Mouse (Mus musculus) midbrain, postnatal 0 days (tissue): ENCODE measurements around the gene Chid1. TPM values are rescaled to one million over a fixed set of nuclear protein-coding genes. Genes with fewer than 3 reads are reported as not detected.
A peak's percentile ranks its signal among the peaks of the same experiment; 100 is the strongest.
"Not testable (repeated sequence)": the region's sequence is repeated elsewhere in the genome, so short reads cannot be mapped to it uniquely, and the experiment has no call there.

ENCODE experiments used
- ATAC-seq: fragments of 200-750 bp; cut with Nextera tagmentation; 2 replicates; pipeline ENCODE4 v1.8.0; 2017; ENCODE audit warnings: moderate number of reproducible peaks, mild to moderate bottlenecking, moderate TSS enrichment, moderate library complexity; ENCODE audit not compliant: low FRiP score
- DNase-seq: peaks from one replicate; pipeline ENCODE4 v3.0.0-alpha.2; 2015; ENCODE audit warnings: low spot score
- H3K27ac ChIP-seq: fragments of 300-500 bp; sonication (generic); 2 replicates; pipeline ENCODE4 v1.5.1; 2014; ENCODE audit warnings: low read depth, mild to moderate bottlenecking, low read length, mixed read lengths
- H3K27me3 ChIP-seq: fragments of 300-500 bp; sonication (generic); 2 replicates; pipeline ENCODE4 v1.6.1; 2014; ENCODE audit warnings: low read length, control low read depth, mixed read lengths; ENCODE audit not compliant: insufficient read depth
- H3K36me3 ChIP-seq: fragments of 300-500 bp; sonication (generic); 2 replicates; pipeline ENCODE4 v1.6.1; 2014; ENCODE audit warnings: low read length, control low read depth, mixed read lengths; ENCODE audit not compliant: insufficient read depth
- H3K4me1 ChIP-seq: fragments of 300-500 bp; sonication (generic); 2 replicates; pipeline ENCODE4 v1.6.1; 2014; ENCODE audit warnings: mild to moderate bottlenecking, control low read depth, antibody characterized with exemption, low read length, mixed read lengths; ENCODE audit not compliant: insufficient read depth
- H3K4me2 ChIP-seq: fragments of 300-500 bp; sonication (generic); 2 replicates; pipeline ENCODE4 v1.6.1; 2014; ENCODE audit warnings: low read depth, mild to moderate bottlenecking, low read length, mixed read lengths; ENCODE audit not compliant: poor library complexity, severe bottlenecking
- H3K4me3 ChIP-seq: fragments of 300-500 bp; sonication (generic); 2 replicates; pipeline ENCODE4 v1.5.1; 2014; ENCODE audit warnings: low read depth, mild to moderate bottlenecking, low read length, moderate library complexity
- H3K9ac ChIP-seq: fragments of 300-500 bp; sonication (generic); replicated peaks from 2 replicates; pipeline ENCODE4 v1.6.1; 2014; ENCODE audit warnings: mild to moderate bottlenecking, low read length, moderate library complexity, mixed read lengths; ENCODE audit not compliant: poor library complexity, severe bottlenecking
- H3K9me3 ChIP-seq: fragments of 300-500 bp; sonication (generic); 2 replicates; pipeline ENCODE4 v1.6.1; 2016; ENCODE audit warnings: low read length, control low read depth
- CTCF ChIP-seq: IDR thresholded peaks from 2 replicates; pipeline ENCODE4 v1.5.1; 2016; ENCODE audit warnings: antibody characterized with exemption, mild to moderate bottlenecking
- WGBS: fragments of 180-500 bp; shearing (Covaris S2); extraction: QIAGEN DNeasy Blood & Tissue Kit; methylation state at CpG from one replicate; pipeline ENCODE4 v1.1.7; 2014; 5-methylcytosine and 5-hydroxymethylcytosine counted together
- polyA plus RNA-seq: library from polyadenylated mRNA; unstranded; fragments of >200 nt; fragmentation: Nextera tagmentation; extraction: Ambion mirVana; gene quantifications from 2 replicates; pipeline ENCODE4 v1.2.1, GENCODE M21; 2015
- total RNA-seq: library from RNA; depleted of rRNA; stranded (reverse); fragments of >200 nt; gene quantifications from 2 replicates; pipeline ENCODE4 v1.2.3, GENCODE M21; 2014

Chid1 gene
- total and polyA plus RNA-seq, 2 experiments from 2014 or later = 35.4 to 47.5 TPM

GRCm38 (mm10) chr7:141455610-141456314, 83.9 kb downstream of the Chid1 start:
- DNase-seq (peak; percentile 68), ATAC-seq (peak; percentile 25)
- H3K4me3 ChIP-seq = peak overlapping the region; percentile 74
- H3K9ac ChIP-seq = peak overlapping the region; percentile 74
- peaks cover 5% of the 10 kb centered on the region; the same call in 1 of the 2 replicates for H3K4me1 ChIP-seq
- H3K4me2 ChIP-seq = peak overlapping the region; percentile 89
- peak overlapping the region; percentile 76 for H3K27ac ChIP-seq
- H3K9me3 ChIP-seq = no peaks in the 10 kb centered on the region
- peaks cover 3% of the 10 kb centered on the region; the same call in 1 of the 2 replicates for H3K27me3 ChIP-seq
- under 1% methylated on average over 23 of the region's 23 CpGs for WGBS
- peaks cover 37% of the 10 kb centered on the region for H3K36me3 ChIP-seq
- no peak for TF ChIP-seq CTCF

- DNase-seq = peak; percentile 91
- under 1% methylated on average over 42 of the region's 45 CpGs for WGBS
- H3K4me2 ChIP-seq = peak within 1 kb of the TSS; percentile 89
- peaks cover 35% of the 10 kb centered on the region for H3K36me3 ChIP-seq
- H3K27ac ChIP-seq = peak within 1 kb of the TSS; percentile 76
- H3K4me1 ChIP-seq = peaks cover 5% of the 10 kb centered on the region; the same call in 1 of the 2 replicates
- H3K9ac ChIP-seq = peak within 1 kb of the TSS; percentile 74
- TF ChIP-seq CTCF = peak; percentile 45; the same call in 1 of the 2 replicates
- H3K4me3 ChIP-seq = peak within 1 kb of the TSS; percentile 74
- no peaks in the 10 kb centered on the region for H3K9me3 ChIP-seq
- ATAC-seq = peak; percentile 81
- H3K27me3 ChIP-seq = no peaks in the 10 kb centered on the region
These were observed 84.6 kb downstream of the Chid1 start, which contains the start of gene Pnpla2 for GRCm38 (mm10) chr7:141454967-141455551. Gene Pnpla2 (plus strand): TSS chr7:141455198.

GRCm38 (mm10) chr7:141453636-141454035, 86.0 kb downstream of the Chid1 start:
- 75% methylated on average over 2 of the region's 2 CpGs for WGBS
- H3K36me3 ChIP-seq = peaks cover 23% of the 10 kb centered on the region
- peaks cover 5% of the 10 kb centered on the region; the same call in 1 of the 2 replicates for H3K4me1 ChIP-seq
- H3K27ac ChIP-seq = no peak overlapping the region
- H3K4me2 ChIP-seq = no peak overlapping the region
- ATAC-seq = no peak
- no peak for TF ChIP-seq CTCF
- H3K9ac ChIP-seq = no peak overlapping the region
- no peaks in the 10 kb centered on the region for H3K9me3 ChIP-seq
- DNase-seq = no peak
- H3K27me3 ChIP-seq = no peaks in the 10 kb centered on the region
- H3K4me3 ChIP-seq = no peak overlapping the region

GRCm38 (mm10) chr7:141451928-141452327, 87.7 kb downstream of the Chid1 start:
- no peak for ATAC-seq
- H3K27ac ChIP-seq = no peak overlapping the region
- peaks cover 14% of the 10 kb centered on the region for H3K36me3 ChIP-seq
- DNase-seq = no peak
- no peaks in the 10 kb centered on the region for H3K27me3 ChIP-seq
- H3K9ac ChIP-seq = no peak overlapping the region
- no peak overlapping the region for H3K4me3 ChIP-seq
- H3K9me3 ChIP-seq = no peaks in the 10 kb centered on the region
- TF ChIP-seq CTCF = no peak
- peaks cover 5% of the 10 kb centered on the region for H3K4me1 ChIP-seq
- H3K4me2 ChIP-seq = no peak overlapping the region

- TF ChIP-seq CTCF = peak; percentile 29; the same call in 1 of the 2 replicates
- Histone ChIP-seq H3K27me3 (no peaks in the 10 kb centered on the region), H3K4me1 (no peaks in the 10 kb centered on the region; the same call in 1 of the 2 replicates), H3K4me3 (peak within 1 kb of the TSS; percentile 54), H3K36me3 (peaks cover 14% of the 10 kb centered on the region), H3K9me3 (no peaks in the 10 kb centered on the region), H3K4me2 (peak within 1 kb of the TSS; percentile 64), H3K27ac (peak within 1 kb of the TSS; percentile 93), H3K9ac (peak within 1 kb of the TSS; percentile 89)
- under 1% methylated on average over 61 of the region's 63 CpGs for WGBS
- ATAC-seq (peak; percentile 91), DNase-seq (peak; percentile 98)
These were observed 92.3 kb downstream of the Chid1 start, which contains the start of gene Rplp2 for GRCm38 (mm10) chr7:141447110-141447991. Gene Rplp2 (plus strand): TSS chr7:141447370.

- ATAC-seq, DNase-seq, H3K9ac ChIP-seq, H3K27me3 ChIP-seq, H3K4me3 ChIP-seq, H3K4me1 ChIP-seq, H3K9me3 ChIP-seq, H3K27ac ChIP-seq, H3K36me3 ChIP-seq: not testable (repeated sequence)
- peak overlapping the region; percentile 64 for H3K4me2 ChIP-seq
- 85% methylated on average over 3 of the region's 3 CpGs for WGBS
These were observed 93.3 kb downstream of the Chid1 start for GRCm38 (mm10) chr7:141446374-141446773.
